11 mouse cellular contexts compared by ENCODE assay signal in genomic region chr17:66444059-66444700, GRCm38 (mm10). TPM values are rescaled to one million over a fixed set of nuclear protein-coding genes. Genes with fewer than 3 reads are reported as not detected.
DNase-seq lines count a peak whose midpoint lies in the region; ATAC-seq and TF ChIP-seq lines count a peak whose summit lies in the region.
"Had no signal": no experiment of that assay in that cellular context is flagged by ENCODE, and none has a peak within 500 bp of the region (broad histone marks: within the 10 kb centered on the region; RNA-seq: fewer than 3 reads in every experiment).

No protein-coding gene starts in this region.

- DNase-seq in kidney, postnatal 0 days (ENCODE audit: low spot score) = peak; percentile 9
- DNase-seq in kidney, postnatal 25 days = no peak
- DNase-seq in embryo, embryonic 10.5 days (ENCODE audit: low spot score) = peak; percentile 72
- DNase-seq in thymus, postnatal 0 days (ENCODE audit: low spot score) = no peak
- DNase-seq in kidney, postnatal 14 days = no peak
- DNase-seq: kidney, adult 11 months had no signal

- H3K27me3 ChIP-seq in kidney, postnatal 0 days (ENCODE audit: insufficient read depth, low read length) = no peaks in the 10 kb centered on the region
- no peaks in the 10 kb centered on the region for H3K27me3 ChIP-seq in hindbrain, embryonic 12.5 days
- H3K27me3 ChIP-seq in midbrain, embryonic 15.5 days (replicated peaks) = no peaks in the 10 kb centered on the region

- ATAC-seq in kidney, postnatal 0 days (replicated peaks; ENCODE audit: low FRiP score, low read depth) = no peak
- ATAC-seq in hindbrain, embryonic 12.5 days (ENCODE audit: low FRiP score) = peak; percentile 83
- 0 out of 2 replicates have a peak, but pooled peaks have one; percentile 21 for ATAC-seq in midbrain, embryonic 15.5 days (replicated peaks)
- no peak for ATAC-seq in erythroid progenitor cell, adult 5-6 weeks (replicated peaks; ENCODE audit: low FRiP score, poor library complexity, severe bottlenecking)

- TF ChIP-seq CTCF in kidney, postnatal 0 days (IDR thresholded peaks at IDR 0.05; ENCODE audit: low read depth) = no peak

- WGBS in kidney, postnatal 0 days = 67% methylated on average over 9 of the region's 9 CpGs
- WGBS in hindbrain, embryonic 12.5 days = 31% methylated on average over 9 of the region's 9 CpGs
- WGBS in midbrain, embryonic 15.5 days = 22% methylated on average over 9 of the region's 9 CpGs

- H3K36me3 ChIP-seq in kidney, postnatal 0 days (ENCODE audit: insufficient read depth, low read length) = no peaks in the 10 kb centered on the region
- no peaks in the 10 kb centered on the region for H3K36me3 ChIP-seq in hindbrain, embryonic 12.5 days
- H3K36me3 ChIP-seq in midbrain, embryonic 15.5 days (replicated peaks) = no peaks in the 10 kb centered on the region
- H3K36me3 ChIP-seq: limb, embryonic 12.5 days had no signal

- H3K27ac ChIP-seq in kidney, postnatal 0 days = no peak overlapping the region
- peak overlapping the region; percentile 95 for H3K27ac ChIP-seq in hindbrain, embryonic 12.5 days
- H3K27ac ChIP-seq in midbrain, embryonic 15.5 days = peak overlapping the region; percentile 66
- H3K27ac ChIP-seq: limb, embryonic 12.5 days had no signal

- peaks cover 5% of the 10 kb centered on the region for H3K4me1 ChIP-seq in kidney, postnatal 0 days (replicated peaks; ENCODE audit: insufficient read depth, low read length)
- peaks cover 72% of the 10 kb centered on the region for H3K4me1 ChIP-seq in hindbrain, embryonic 12.5 days
- H3K4me1 ChIP-seq in midbrain, embryonic 15.5 days = peaks cover 62% of the 10 kb centered on the region

- no peak overlapping the region for H3K9ac ChIP-seq in kidney, postnatal 0 days (ENCODE audit: low read depth, low read length)
- peak overlapping the region; percentile 47 for H3K9ac ChIP-seq in hindbrain, embryonic 12.5 days
- no peak overlapping the region; the same call in 1 of the 2 replicates for H3K9ac ChIP-seq in midbrain, embryonic 15.5 days
- H3K9ac ChIP-seq: limb, embryonic 12.5 days had no signal

- H3K4me3 ChIP-seq in kidney, postnatal 0 days (replicated peaks; ENCODE audit: low read depth, low read length) = no peak overlapping the region
- peak overlapping the region; percentile 7; the same call in 1 of the 2 replicates for H3K4me3 ChIP-seq in hindbrain, embryonic 12.5 days
- no peak overlapping the region for H3K4me3 ChIP-seq in midbrain, embryonic 15.5 days
- H3K4me3 ChIP-seq: limb, embryonic 12.5 days; myocyte had no signal

- no peak overlapping the region for H3K4me2 ChIP-seq in kidney, postnatal 0 days (ENCODE audit: low read length)
- peak overlapping the region; percentile 39 for H3K4me2 ChIP-seq in hindbrain, embryonic 12.5 days (replicated peaks)
- peak overlapping the region; percentile 23 for H3K4me2 ChIP-seq in midbrain, embryonic 15.5 days
- H3K4me2 ChIP-seq: limb, embryonic 12.5 days had no signal

- no peaks in the 10 kb centered on the region for H3K9me3 ChIP-seq in kidney, postnatal 0 days (replicated peaks; ENCODE audit: low read length)
- no peaks in the 10 kb centered on the region for H3K9me3 ChIP-seq in hindbrain, embryonic 12.5 days (replicated peaks)
- no peaks in the 10 kb centered on the region for H3K9me3 ChIP-seq in midbrain, embryonic 15.5 days
- H3K9me3 ChIP-seq: limb, embryonic 12.5 days had no signal

RNA-seq across cellular contexts. Expression of gene Mtcl1, which starts 5.4 kb away (rescaled TPM):
- polyA plus RNA-seq in kidney, postnatal 0 days (2015; fragmentation: Nextera tagmentation; extraction: Ambion mirVana) = 3.5 and 3.6 TPM in 2 replicates
- polyA plus RNA-seq in hindbrain, embryonic 12.5 days (2016; fragmentation: Nextera tagmentation; extraction: Ambion mirVana) = 60.3 and 60.4 TPM in 2 replicates
- 35.5 and 39.0 TPM in 2 replicates for polyA plus RNA-seq in midbrain, embryonic 15.5 days (2015; fragmentation: Nextera tagmentation; extraction: Ambion mirVana)
- polyA plus RNA-seq in thymus, postnatal 0 days (2015; fragmentation: Nextera tagmentation; extraction: Ambion mirVana) = 4.4 and 5.6 TPM in 2 replicates
- not detected in 2 replicates for total RNA-seq in erythroid progenitor cell, adult 5-6 weeks (2015; ENCODE audit: low replicate concordance)
- total RNA-seq in erythroid progenitor cell, adult 5-6 weeks (2017; ENCODE audit: low replicate concordance) = not detected in 2 replicates

Comparison
In these comparisons a context has a peak if more than half of its experiments do, and no peak if none do; other contexts are left out.
1. DNase-seq: peak in kidney, postnatal 0 days (single experiment) and embryo, embryonic 10.5 days (single experiment); none in kidney, postnatal 25 days (0 of 2), thymus, postnatal 0 days (single experiment) and kidney, postnatal 14 days (single experiment).
2. ATAC-seq: peak in hindbrain, embryonic 12.5 days (single experiment) and midbrain, embryonic 15.5 days (single experiment); none in kidney, postnatal 0 days (single experiment) and erythroid progenitor cell, adult 5-6 weeks (single experiment).